Mouse (Mus musculus): ENCODE data around the gene Prf1.

GRCm38 (mm10) chr10:61286246-61286645 is 11.4 kb upstream of the Prf1 start:
- TF ChIP-seq CTCF (IDR thresholded peaks at IDR 0.05; ENCODE audit: borderline replicate concordance, control insufficient read depth, extremely low read depth, insufficient read depth, low read length, poor library complexity) (no peak), POLR2A (IDR thresholded peaks at IDR 0.05; ENCODE audit: control insufficient read depth, extremely low read depth, insufficient read depth, low read length, poor library complexity) (no peak)

Measured in thymus, adult 2 months (tissue).